17 mouse cellular contexts compared by ENCODE assay signal in genomic region chr3:158886301-158886711, GRCm38 (mm10).
DNase-seq lines count a peak whose midpoint lies in the region; ATAC-seq and TF ChIP-seq lines count a peak whose summit lies in the region.
"Had no signal": no experiment of that assay in that cellular context is flagged by ENCODE, and none has a peak within 500 bp of the region (broad histone marks: within the 10 kb centered on the region; RNA-seq: fewer than 3 reads in every experiment).

No protein-coding gene starts in this region.

- no peaks in the 10 kb centered on the region for H3K9me3 ChIP-seq in hindbrain, embryonic 13.5 days
- H3K9me3 ChIP-seq in hindbrain, embryonic 11.5 days (ENCODE audit: control insufficient read depth, low read length) = no peaks in the 10 kb centered on the region
- H3K9me3 ChIP-seq in midbrain, postnatal 0 days (ENCODE audit: low read length) = no peaks in the 10 kb centered on the region
- H3K9me3 ChIP-seq: embryonic facial prominence, embryonic 13.5 days; neural tube, embryonic 13.5 days had no signal

- 53% methylated on average over 3 of the region's 3 CpGs for WGBS in hindbrain, embryonic 13.5 days
- 64% methylated on average over 3 of the region's 3 CpGs for WGBS in hindbrain, embryonic 11.5 days
- 15% methylated on average over 3 of the region's 3 CpGs for WGBS in midbrain, postnatal 0 days

- H3K4me1 ChIP-seq in hindbrain, embryonic 13.5 days (replicated peaks) = no peaks in the 10 kb centered on the region
- no peaks in the 10 kb centered on the region for H3K4me1 ChIP-seq in hindbrain, embryonic 11.5 days (replicated peaks; ENCODE audit: control insufficient read depth, insufficient read depth, low read length)
- H3K4me1 ChIP-seq in midbrain, postnatal 0 days (ENCODE audit: insufficient read depth, low read length) = peaks cover 10% of the 10 kb centered on the region; the same call in 1 of the 2 replicates
- H3K4me1 ChIP-seq: embryonic facial prominence, embryonic 13.5 days had no signal

- peak; percentile 57; the same call in 1 of the 2 replicates for ATAC-seq in hindbrain, embryonic 13.5 days (ENCODE audit: low FRiP score)
- ATAC-seq in hindbrain, embryonic 11.5 days (ENCODE audit: low FRiP score) = no peak
- peak; percentile 55 for ATAC-seq in midbrain, postnatal 0 days (ENCODE audit: low FRiP score)

- no peaks in the 10 kb centered on the region for H3K36me3 ChIP-seq in hindbrain, embryonic 13.5 days
- no peaks in the 10 kb centered on the region for H3K36me3 ChIP-seq in hindbrain, embryonic 11.5 days (ENCODE audit: control insufficient read depth, insufficient read depth, low read length)
- no peaks in the 10 kb centered on the region for H3K36me3 ChIP-seq in midbrain, postnatal 0 days (ENCODE audit: insufficient read depth, low read length)
- H3K36me3 ChIP-seq: embryonic facial prominence, embryonic 13.5 days; neural tube, embryonic 13.5 days had no signal

- no peak for TF ChIP-seq CTCF in layer of hippocampus, adult 2 months (conservative IDR thresholded peaks at IDR 0.05)
- no peak for TF ChIP-seq CTCF in midbrain, postnatal 0 days (IDR thresholded peaks at IDR 0.05)

- no peak overlapping the region for H3K27ac ChIP-seq in hindbrain, embryonic 13.5 days
- H3K27ac ChIP-seq in hindbrain, embryonic 11.5 days (ENCODE audit: low read depth, low read length) = no peak overlapping the region
- peak overlapping the region; percentile 71 for H3K27ac ChIP-seq in layer of hippocampus, adult 2 months
- H3K27ac ChIP-seq in midbrain, postnatal 0 days (ENCODE audit: low read depth, low read length) = peak overlapping the region; percentile 72
- H3K27ac ChIP-seq: embryonic facial prominence, embryonic 13.5 days; liver, embryonic 14.5 days; neural tube, embryonic 13.5 days had no signal

- no peak overlapping the region for H3K4me2 ChIP-seq in hindbrain, embryonic 13.5 days
- no peak overlapping the region for H3K4me2 ChIP-seq in hindbrain, embryonic 11.5 days (replicated peaks; ENCODE audit: low read depth, low read length)
- no peak overlapping the region for H3K4me2 ChIP-seq in midbrain, postnatal 0 days (ENCODE audit: low read depth, low read length, poor library complexity, severe bottlenecking)
- H3K4me2 ChIP-seq: embryonic facial prominence, embryonic 13.5 days; neural tube, embryonic 13.5 days had no signal

- H3K27me3 ChIP-seq in hindbrain, embryonic 13.5 days = no peaks in the 10 kb centered on the region
- no peaks in the 10 kb centered on the region for H3K27me3 ChIP-seq in hindbrain, embryonic 11.5 days (ENCODE audit: control insufficient read depth, insufficient read depth, low read length)
- no peaks in the 10 kb centered on the region for H3K27me3 ChIP-seq in midbrain, postnatal 0 days (ENCODE audit: insufficient read depth, low read length)
- H3K27me3 ChIP-seq: embryonic facial prominence, embryonic 13.5 days; neural tube, embryonic 13.5 days had no signal

- no peak overlapping the region for H3K9ac ChIP-seq in hindbrain, embryonic 13.5 days
- H3K9ac ChIP-seq in hindbrain, embryonic 11.5 days (ENCODE audit: low read depth, low read length) = no peak overlapping the region
- H3K9ac ChIP-seq in midbrain, postnatal 0 days (replicated peaks; ENCODE audit: low read length, poor library complexity, severe bottlenecking) = no peak overlapping the region
- H3K9ac ChIP-seq: embryonic facial prominence, embryonic 13.5 days; liver, embryonic 14.5 days; neural tube, embryonic 13.5 days had no signal

- no peak overlapping the region for H3K4me3 ChIP-seq in hindbrain, embryonic 13.5 days
- no peak overlapping the region for H3K4me3 ChIP-seq in hindbrain, embryonic 11.5 days (ENCODE audit: low read depth, low read length)
- H3K4me3 ChIP-seq in layer of hippocampus, adult 2 months = no peak overlapping the region
- no peak overlapping the region for H3K4me3 ChIP-seq in midbrain, postnatal 0 days (ENCODE audit: low read depth, low read length)
- H3K4me3 ChIP-seq: embryonic facial prominence, embryonic 13.5 days; neural tube, embryonic 13.5 days had no signal

- DNase-seq in hindbrain, embryonic 11.5 days (ENCODE audit: low spot score) = no peak
- DNase-seq in brain, embryonic 18.5 days (ENCODE audit: low read depth, low spot score) = peak; percentile 30
- peak; percentile 39 to 71 for DNase-seq in layer of hippocampus, adult 2 months (ENCODE audit: low spot score in 2 of 2)
- DNase-seq in midbrain, postnatal 0 days (ENCODE audit: low spot score) = no peak
- no peak for DNase-seq in kidney, postnatal 25 days
- DNase-seq in gastrocnemius, postnatal 4 days (ENCODE audit: low spot score in 2 of 2) = no peak
- no peak for DNase-seq in kidney, postnatal 14 days
- DNase-seq: adrenal gland, postnatal 25 days; B cell, adult 2 months; cerebellum, adult 8-10 months; gastrocnemius, postnatal 36 days; kidney, adult 8-10 months; thymus, postnatal 14 days had no signal

Comparison
In these comparisons a context has a peak if more than half of its experiments do, and no peak if none do; other contexts are left out.
1. H3K27ac ChIP-seq: peak in layer of hippocampus, adult 2 months (single experiment) and midbrain, postnatal 0 days (single experiment); none in hindbrain, embryonic 13.5 days (single experiment) and hindbrain, embryonic 11.5 days (single experiment).
2. DNase-seq: peak in brain, embryonic 18.5 days (single experiment) and layer of hippocampus, adult 2 months (2 of 2); none in hindbrain, embryonic 11.5 days (single experiment), midbrain, postnatal 0 days (single experiment), kidney, postnatal 25 days (0 of 2), gastrocnemius, postnatal 4 days (0 of 2) and kidney, postnatal 14 days (single experiment).